Mouse (Mus musculus): ENCODE data around the gene Mnt.

GRCm38 (mm10) chr11:74827791-74828403, 2.8 kb upstream of the Mnt start:
- TF ChIP-seq CTCF (conservative IDR thresholded peaks at IDR 0.05; ENCODE audit: low read length) (no peak), POU5F1 (IDR thresholded peaks at IDR 0.05; ENCODE audit: borderline replicate concordance, low read length) (no peak)

Measured in E14TG2a.4 (cell line).